Mouse (Mus musculus) adrenal gland, adult 8-10 months (tissue): Measurements from ENCODE around the gene Pcid2. TPM values are rescaled to one million over a fixed set of nuclear protein-coding genes. Genes with fewer than 3 reads are reported as not detected.
"Not testable (repeated sequence)": the region's sequence is repeated elsewhere in the genome, so short reads cannot be mapped to it uniquely, and the experiment has no call there.

Experiments
- DNase-seq: peaks from one replicate; pipeline ENCODE4 v3.0.0; 2022
- total RNA-seq, 4 experiments: library from RNA; stranded (reverse); gene quantifications; 2 replicates each; pipeline ENCODE4 v1.2.4; 2022

Pcid2 gene
- 10 to 100 TPM; 24.1 to 33.3 (median 28.1) TPM for total RNA-seq

GRCm38 (mm10) chr8:13105087-13105881 lies at the start of gene Pcid2, which contains the start of gene Cul4a:
Gene Pcid2 (minus strand): TSS chr8:13105459.
Gene Cul4a (plus strand): TSS chr8:13105621.
- peak; percentile 94 for DNase-seq

GRCm38 (mm10) chr8:13154099-13154498 lies 48.8 kb upstream of the Pcid2 start:
- DNase-seq, result no peak

DNA sequence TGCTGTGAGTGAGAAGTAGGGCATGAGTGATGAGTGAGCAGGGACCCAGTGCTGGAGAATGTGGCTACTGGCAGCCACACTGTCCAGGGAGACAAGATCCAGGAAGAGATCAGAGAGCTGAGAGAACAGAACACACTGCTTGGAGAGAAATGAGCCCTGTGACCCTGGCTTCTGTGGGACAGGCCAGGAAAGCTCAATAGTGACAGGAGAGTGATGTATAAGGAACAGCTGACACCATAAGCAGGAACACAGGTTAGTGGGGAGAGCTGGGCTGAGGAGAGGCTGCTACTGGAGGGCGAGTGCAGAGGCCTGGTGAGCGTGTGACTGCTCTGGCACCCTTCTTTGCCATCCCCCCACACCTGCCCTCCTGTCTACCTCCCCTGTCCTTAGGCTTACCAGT lies 45.7 kb upstream of the Pcid2 start:
- DNase-seq, result no peak

- DNase-seq, result no peak
These were observed 44.6 kb upstream of the Pcid2 start for GRCm38 (mm10) chr8:13149866-13150265.

DNA sequence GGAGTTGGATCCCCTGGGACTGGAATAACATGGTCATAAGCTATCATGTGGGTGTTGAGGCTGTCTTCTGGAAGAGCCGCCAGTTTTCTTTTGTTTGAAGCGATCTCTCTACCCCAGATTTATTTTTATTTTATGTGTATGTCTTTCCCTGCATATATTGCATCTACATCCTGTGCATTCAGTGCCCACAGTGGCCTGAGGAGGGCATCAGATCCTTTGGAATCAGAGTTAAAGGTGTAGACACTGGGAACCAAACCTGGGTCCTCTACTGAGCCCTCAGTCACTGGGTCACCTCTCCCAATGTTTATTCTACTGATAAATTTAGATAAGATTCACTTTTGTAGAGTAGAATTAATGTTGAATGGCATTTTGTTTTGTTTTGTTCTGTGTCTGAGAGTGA lies 44.0 kb upstream of the Pcid2 start:
- DNase-seq, result no peak

DNA sequence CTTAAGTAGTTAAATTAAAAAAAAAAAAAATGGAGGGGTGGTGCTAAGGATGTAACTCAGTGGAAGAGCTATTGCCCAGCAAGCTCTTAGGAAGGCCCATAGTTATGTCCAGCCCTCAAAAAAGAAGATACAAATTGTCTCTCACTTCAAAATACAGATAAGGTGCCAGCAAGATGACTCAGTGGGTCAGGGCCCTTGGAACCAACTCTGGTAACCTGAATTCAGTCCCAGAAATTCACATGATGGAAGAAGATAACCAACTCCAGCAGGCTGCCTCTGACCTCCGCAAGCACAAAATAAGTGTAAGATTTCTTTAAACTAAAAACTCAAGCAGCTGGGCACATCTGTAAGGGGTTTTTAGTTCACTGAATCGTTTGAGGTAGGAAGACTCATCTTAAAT lies 43.2 kb upstream of the Pcid2 start:
- DNase-seq, result peak; percentile 34

- DNase-seq, result no peak
These were observed 36.4 kb upstream of the Pcid2 start for GRCm38 (mm10) chr8:13141681-13142080.

DNA sequence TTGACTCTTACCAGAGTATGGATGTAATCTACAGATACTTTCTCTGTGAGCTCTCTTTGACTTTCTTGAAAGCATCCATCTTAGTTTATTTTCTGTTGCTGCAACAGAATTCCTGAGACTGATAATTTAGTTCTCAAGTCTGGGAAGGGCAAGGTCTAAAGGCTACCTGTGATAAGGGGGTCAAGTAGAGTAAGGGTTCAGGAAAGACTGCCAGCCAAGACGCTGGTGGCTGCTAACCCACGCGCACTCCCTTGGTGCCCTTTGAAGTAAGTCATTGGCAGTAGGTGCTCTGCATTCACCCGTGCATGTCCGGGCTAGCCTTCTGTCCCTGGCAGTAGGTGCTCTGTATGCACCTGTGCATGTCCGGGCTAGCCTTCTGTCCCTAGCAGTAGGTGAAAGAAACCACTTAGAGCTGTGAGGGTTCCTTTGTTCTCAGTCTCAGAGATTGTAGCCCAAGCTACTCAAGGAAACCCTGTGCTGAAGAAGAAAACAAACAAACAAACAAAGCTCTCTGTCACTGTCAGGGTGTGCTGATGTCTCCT lies 34.5 kb upstream of the Pcid2 start:
- DNase-seq, result no peak

DNA sequence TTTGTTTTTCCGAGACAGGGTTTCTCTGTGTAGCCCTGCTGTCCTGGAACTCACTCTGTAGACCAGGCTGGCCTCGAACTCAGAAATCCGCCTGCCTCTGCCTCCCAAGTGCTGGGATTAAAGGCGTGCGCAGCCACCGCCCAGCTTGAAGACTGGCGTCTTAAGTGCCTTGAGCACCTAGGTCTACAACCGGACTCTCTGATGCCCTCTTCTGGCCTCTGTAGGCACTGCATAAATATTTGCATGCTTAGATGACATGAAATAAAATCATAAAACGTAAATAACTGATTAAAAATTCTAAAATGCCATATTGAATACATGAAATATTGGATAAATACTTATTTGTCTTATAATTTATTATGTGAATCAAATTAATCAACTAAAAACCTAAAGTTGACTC lies 27.0 kb upstream of the Pcid2 start:
- not testable (repeated sequence) for DNase-seq

- DNase-seq, result no peak
These were observed 19.6 kb upstream of the Pcid2 start for GRCm38 (mm10) chr8:13124897-13125296.

- DNase-seq, result no peak
These were observed 17.7 kb upstream of the Pcid2 start for GRCm38 (mm10) chr8:13122887-13123421.

GRCm38 (mm10) chr8:13120882-13121665 lies 15.8 kb upstream of the Pcid2 start:
- no peak for DNase-seq

DNA sequence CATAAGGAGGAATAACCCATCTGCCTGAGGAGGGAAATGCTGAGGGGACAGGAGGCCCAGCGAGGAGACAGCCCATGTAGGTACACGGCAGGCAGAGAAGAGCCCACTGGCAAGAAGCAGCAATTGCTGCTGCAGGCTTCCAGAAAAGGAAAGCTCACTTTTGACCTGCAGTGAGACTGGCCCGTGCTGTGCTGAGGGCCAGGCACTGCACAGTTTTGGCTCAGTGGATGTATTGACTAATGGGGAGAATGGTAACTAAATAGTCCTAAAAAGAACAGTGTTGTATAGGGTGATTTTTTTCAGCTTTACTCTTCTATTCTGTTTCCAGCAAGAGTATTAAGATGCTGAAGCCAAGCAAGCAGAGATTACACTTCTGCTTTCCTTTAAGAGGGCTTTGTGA lies 13.3 kb upstream of the Pcid2 start:
- no peak for DNase-seq

- DNase-seq, result peak; percentile 80
These were observed 11.8 kb upstream of the Pcid2 start for GRCm38 (mm10) chr8:13117096-13117495.

GRCm38 (mm10) chr8:13113232-13113631 lies 8.0 kb upstream of the Pcid2 start:
- no peak for DNase-seq

DNA sequence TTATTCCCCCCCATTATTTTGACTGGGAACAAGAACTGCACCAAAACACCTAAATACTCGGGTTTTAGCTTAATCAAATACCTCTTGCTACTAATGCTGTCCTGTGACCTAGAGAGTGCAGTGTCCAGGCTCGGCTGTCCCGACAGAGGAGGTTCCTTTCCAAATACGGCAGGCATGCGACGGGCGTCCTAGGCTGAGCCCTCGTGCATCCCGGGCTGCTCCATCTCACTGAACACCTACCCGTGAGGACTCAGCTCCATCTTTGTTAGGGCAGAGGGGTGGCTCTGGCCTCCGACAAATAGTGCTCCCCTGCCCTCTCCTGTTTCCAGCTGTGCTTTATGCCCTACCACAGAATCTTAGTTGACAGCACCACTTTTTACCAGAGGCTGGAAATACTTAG lies 6.7 kb upstream of the Pcid2 start:
- DNase-seq, result no peak

DNA sequence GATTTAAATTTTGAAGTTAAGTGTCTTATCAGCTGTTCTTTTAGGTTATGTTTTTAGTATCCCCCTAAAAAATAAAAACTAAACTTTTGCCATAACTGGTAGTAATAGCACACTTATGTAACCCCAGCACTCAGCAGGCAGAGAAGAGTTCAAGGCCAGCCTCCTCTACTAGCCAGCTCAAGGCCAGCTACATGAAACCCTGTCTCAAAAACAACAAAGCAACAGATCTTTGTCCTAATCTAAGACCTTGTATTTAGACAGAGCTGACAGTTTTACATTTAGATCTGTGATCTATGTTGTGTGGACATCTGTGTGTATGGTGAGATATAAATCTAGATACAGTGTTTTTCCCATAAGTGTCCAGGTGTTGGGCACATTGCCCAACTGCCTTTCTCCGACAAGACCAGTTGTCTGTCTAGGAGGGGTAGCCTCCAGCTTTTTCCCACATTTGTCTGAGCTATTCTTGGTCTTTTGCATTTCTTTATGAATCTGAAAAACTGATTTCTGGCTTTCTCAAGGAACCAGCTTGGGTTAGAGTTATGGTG lies 4.2 kb upstream of the Pcid2 start:
- peak; percentile 63 for DNase-seq

GRCm38 (mm10) chr8:13108967-13109366 lies 3.7 kb upstream of the Pcid2 start:
- no peak for DNase-seq

GRCm38 (mm10) chr8:13107990-13108638 lies 2.9 kb upstream of the Pcid2 start:
- DNase-seq, result no peak

DNA sequence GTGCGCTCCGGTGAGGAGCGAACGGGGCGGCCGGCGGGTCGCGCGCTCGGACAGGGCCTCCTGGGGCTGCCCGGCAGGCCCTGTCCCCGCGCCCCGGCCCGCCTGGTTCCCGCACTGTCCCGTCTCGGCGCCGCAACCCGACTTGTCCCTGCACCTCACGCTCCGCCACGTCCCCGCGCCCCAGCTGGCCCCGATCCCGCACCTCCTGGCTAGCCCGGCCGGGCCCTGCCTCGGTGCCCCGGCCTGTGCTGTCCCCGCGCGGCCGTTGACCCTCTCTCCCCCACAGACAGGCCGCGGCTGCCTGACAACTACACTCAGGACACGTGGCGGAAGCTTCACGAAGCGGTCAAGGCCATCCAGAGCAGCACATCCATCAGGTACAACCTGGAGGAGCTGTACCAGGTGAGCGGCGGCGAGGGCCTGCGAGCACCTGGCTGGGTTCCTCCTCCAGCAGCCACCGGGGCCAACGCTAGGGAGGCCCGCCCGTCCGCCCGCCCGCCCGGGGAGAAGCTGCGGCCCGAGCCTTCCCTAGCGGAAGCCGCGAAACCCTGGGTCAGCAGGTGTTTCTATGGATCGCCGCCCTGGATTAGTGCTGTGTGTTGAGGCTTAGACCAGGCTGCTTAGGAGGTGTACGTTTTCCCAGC lies 771 bp upstream of the Pcid2 start:
- DNase-seq, result peak; percentile 56

- peak; percentile 81 for DNase-seq
These were observed 570 bp downstream of the Pcid2 start for GRCm38 (mm10) chr8:13104691-13105086.

DNA sequence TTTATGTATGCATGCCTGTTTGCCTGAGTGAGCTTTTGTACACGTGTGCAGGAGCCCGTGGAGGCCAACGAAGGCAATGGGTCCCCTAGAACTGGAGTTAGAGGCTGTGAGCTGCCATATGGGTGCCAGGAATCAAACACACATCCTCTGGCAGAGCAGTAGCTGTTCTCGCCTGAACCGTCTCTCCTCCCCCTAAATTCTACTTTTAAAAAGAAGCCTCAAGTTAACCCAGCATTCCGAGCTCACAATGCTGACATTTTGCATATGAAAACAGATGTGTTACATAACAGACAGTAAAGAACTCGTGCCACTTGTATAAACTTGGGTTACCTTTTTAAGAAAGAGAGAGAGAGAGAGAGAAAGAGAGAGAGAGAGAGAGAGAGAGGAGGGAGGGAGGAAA lies 27.7 kb downstream of the Pcid2 start:
- DNase-seq, result no peak
